Mouse (Mus musculus) intestine, embryonic 16.5 days (tissue): ENCODE data around the gene Cd4. TPM values are rescaled to one million over a fixed set of nuclear protein-coding genes. Genes with fewer than 3 reads are reported as not detected.

Experiments used
- ATAC-seq: fragments of 200-750 bp; cut with Nextera tagmentation; 2 replicates; pipeline ENCODE4 v1.8.0; 2017; ENCODE audit warnings: moderate TSS enrichment, moderate library complexity
- H3K27ac ChIP-seq: fragments of 300-500 bp; sonication (generic); 2 replicates; pipeline ENCODE4 v1.5.1; 2014; ENCODE audit warnings: mild to moderate bottlenecking, low read length
- H3K27me3 ChIP-seq: fragments of 300-500 bp; sonication (generic); replicated peaks from 2 replicates; pipeline ENCODE4 v1.6.1; 2014; ENCODE audit warnings: low read length, control low read depth, mixed read lengths; ENCODE audit not compliant: control insufficient read depth, insufficient read depth
- H3K36me3 ChIP-seq: fragments of 300-500 bp; sonication (generic); 2 replicates; pipeline ENCODE4 v1.6.1; 2014; ENCODE audit warnings: low read length, control low read depth; ENCODE audit not compliant: control insufficient read depth, insufficient read depth
- H3K4me1 ChIP-seq: fragments of 300-500 bp; sonication (generic); 2 replicates; pipeline ENCODE4 v1.6.1; 2014; ENCODE audit warnings: low read length, control low read depth, mixed read lengths; ENCODE audit not compliant: control insufficient read depth, insufficient read depth
- H3K4me2 ChIP-seq: fragments of 300-500 bp; sonication (generic); 2 replicates; pipeline ENCODE4 v1.6.1; 2014; ENCODE audit warnings: low read depth, low read length, control low read depth
- H3K4me3 ChIP-seq: fragments of 300-500 bp; sonication (generic); 2 replicates; pipeline ENCODE4 v1.5.1; 2014; ENCODE audit warnings: mild to moderate bottlenecking, low read length
- H3K9ac ChIP-seq: fragments of 300-500 bp; sonication (generic); 2 replicates; pipeline ENCODE4 v1.6.1; 2014; ENCODE audit warnings: low read depth, low read length
- H3K9me3 ChIP-seq: fragments of 300-500 bp; sonication (generic); 2 replicates; pipeline ENCODE4 v1.6.1; 2016; ENCODE audit warnings: low read length, control low read depth; ENCODE audit not compliant: control insufficient read depth
- WGBS: fragments of 180-500 bp; shearing (Covaris S2); extraction: QIAGEN DNeasy Blood & Tissue Kit; methylation state at CpG from one replicate; pipeline ENCODE4 v1.1.7; 2014; 5-methylcytosine and 5-hydroxymethylcytosine counted together
- polyA plus RNA-seq: library from polyadenylated mRNA; unstranded; fragments of >200 nt; fragmentation: Nextera tagmentation; extraction: Ambion mirVana; gene quantifications from 2 replicates; pipeline ENCODE4 v1.2.1, GENCODE M21; 2015

Gene Cd4
- polyA plus RNA-seq, 1 experiment from 2014 or later = 0.44 TPM

DNA sequence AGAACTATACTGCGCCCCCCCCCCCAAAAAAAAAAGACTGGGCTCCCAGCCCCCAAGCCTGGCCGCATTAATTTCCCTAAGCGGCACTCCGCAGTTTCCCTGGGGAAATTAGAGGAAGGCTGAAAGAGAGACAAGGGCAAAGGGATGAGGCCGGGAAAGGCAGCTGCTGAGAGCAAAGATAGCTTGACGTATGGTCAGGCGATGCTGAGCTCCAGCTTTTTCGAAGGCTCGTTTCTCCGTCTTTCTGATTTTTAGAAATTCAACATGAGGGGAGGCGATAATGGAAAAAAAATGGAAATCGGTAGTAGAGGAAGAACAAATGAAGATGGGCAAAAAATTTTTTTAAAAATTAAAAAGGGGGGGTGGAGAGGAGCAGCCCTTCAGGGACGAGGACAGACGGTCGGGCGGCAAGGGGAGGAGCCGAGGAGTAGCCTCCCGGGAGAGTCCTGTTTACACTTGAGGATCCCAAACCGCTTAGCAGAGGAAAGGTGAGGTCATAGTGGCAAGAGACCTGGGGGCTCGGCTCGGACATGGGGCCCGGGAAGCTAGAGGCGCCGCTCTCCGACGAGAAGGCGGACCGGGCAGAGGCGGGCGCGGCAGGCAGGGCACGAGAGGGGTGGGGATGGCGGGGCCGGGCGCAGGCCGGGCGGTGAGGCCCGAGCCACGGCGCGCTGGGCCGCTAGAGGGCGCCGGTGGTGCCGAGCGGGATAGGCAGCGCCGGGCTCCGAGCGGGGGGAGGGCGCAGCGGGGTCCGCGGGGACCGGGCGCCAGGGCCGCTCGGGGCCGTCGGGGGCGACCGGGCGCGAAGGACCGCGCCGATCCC lies 28.9 kb upstream of the Cd4 start:
- H3K9ac ChIP-seq = peak overlapping the region; percentile 98
- H3K27ac ChIP-seq = peak overlapping the region; percentile 99
- under 1% methylated on average over 46 of the region's 67 CpGs for WGBS
- H3K27me3 ChIP-seq = no peaks in the 10 kb centered on the region
- peaks cover 17% of the 10 kb centered on the region for H3K36me3 ChIP-seq
- H3K4me1 ChIP-seq = peaks cover 69% of the 10 kb centered on the region
- peak overlapping the region; percentile 93 for H3K4me2 ChIP-seq
- peak; percentile 69 for ATAC-seq
- H3K4me3 ChIP-seq = peak overlapping the region; percentile 93
- H3K9me3 ChIP-seq = no peaks in the 10 kb centered on the region

DNA sequence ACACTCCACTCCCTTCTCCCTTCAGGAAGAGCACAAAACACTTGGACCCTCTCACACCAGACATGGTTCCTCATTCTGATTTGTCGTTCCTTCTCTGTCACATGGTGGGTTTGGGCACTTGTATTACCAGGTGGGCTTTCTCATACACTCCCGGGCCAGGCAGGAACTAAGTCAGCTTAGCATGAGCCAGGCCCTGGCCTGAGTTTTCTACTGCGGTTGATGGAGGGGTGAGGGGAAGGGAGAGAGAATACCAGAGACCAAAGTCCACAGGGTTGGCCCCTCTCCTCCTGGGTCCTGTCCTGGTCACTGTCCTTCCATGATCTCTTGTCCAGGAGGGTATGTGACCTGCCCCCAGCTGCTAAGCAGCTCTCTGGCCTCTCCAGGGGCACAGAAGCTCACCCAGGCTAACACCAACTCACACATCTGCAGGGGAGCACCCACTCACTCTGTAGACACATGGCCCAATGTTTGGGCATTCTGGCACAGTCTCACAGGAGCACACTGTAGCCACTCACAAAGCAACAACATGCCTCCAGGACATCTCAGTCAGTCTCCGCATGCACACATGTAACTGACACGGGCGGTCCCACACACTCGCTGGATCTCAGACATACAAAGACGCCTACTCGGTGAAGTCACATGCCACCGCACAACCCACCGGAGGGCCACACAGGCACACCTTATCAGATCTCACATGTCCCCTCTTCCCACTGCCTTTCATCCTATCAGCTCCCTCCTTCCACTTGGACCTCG lies 28.1 kb upstream of the Cd4 start:
- H3K27me3 ChIP-seq = no peaks in the 10 kb centered on the region
- peak overlapping the region; percentile 93 for H3K4me2 ChIP-seq
- H3K9ac ChIP-seq = peak overlapping the region; percentile 98
- H3K4me3 ChIP-seq = peak overlapping the region; percentile 93
- H3K9me3 ChIP-seq = no peaks in the 10 kb centered on the region
- peaks cover 61% of the 10 kb centered on the region for H3K4me1 ChIP-seq
- ATAC-seq = no peak
- 5% methylated on average over 12 of the region's 12 CpGs for WGBS
- peak overlapping the region; percentile 99 for H3K27ac ChIP-seq
- H3K36me3 ChIP-seq = peaks cover 17% of the 10 kb centered on the region

DNA sequence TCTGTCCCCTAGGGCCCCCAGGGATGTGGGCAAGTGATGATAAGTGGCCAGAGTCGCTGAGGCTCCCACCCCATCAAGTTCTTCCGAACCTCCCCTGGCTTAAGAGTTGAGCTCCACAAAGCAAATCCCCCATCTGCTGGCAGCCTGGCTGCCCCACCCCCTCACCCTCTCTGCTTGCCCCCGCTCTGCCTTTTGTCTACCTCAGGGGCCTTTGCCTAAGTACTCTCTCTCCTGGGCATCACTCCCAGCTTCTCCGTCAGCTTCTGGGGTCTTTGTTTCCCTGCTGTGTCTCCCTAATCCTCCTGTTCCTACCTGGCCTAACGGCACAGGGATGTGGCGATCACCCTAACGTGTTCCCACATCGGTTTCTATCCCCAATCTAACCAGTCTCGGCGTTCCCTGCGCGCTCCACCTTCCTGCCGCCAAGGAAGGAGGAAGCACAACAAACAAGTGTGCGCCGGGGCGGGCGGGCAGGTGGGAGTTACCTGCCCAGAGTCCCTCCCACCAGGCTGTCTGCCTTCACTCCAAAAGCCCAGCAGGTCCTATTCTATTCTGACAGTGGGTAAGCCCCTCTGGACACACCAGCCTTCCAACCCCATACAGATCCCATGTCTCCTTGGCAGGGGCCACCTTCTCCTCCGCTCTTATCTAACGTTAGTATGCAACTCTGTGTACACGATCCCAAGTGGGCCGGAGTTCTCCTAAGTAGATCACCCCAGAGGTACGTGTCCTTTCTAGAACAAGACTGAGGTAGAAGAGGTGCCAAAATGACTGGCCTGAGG lies 27.3 kb upstream of the Cd4 start:
- Histone ChIP-seq H3K9me3 (no peaks in the 10 kb centered on the region), H3K9ac (peak overlapping the region; percentile 98), H3K4me2 (peak overlapping the region; percentile 93), H3K36me3 (peaks cover 17% of the 10 kb centered on the region), H3K27me3 (peaks cover 4% of the 10 kb centered on the region; the same call in 1 of the 2 replicates), H3K4me3 (peak overlapping the region; percentile 93), H3K4me1 (peaks cover 56% of the 10 kb centered on the region), H3K27ac (peak overlapping the region; percentile 99; the same call in 1 of the 2 replicates)
- 17% methylated on average over 22 of the region's 22 CpGs for WGBS
- ATAC-seq = no peak

DNA sequence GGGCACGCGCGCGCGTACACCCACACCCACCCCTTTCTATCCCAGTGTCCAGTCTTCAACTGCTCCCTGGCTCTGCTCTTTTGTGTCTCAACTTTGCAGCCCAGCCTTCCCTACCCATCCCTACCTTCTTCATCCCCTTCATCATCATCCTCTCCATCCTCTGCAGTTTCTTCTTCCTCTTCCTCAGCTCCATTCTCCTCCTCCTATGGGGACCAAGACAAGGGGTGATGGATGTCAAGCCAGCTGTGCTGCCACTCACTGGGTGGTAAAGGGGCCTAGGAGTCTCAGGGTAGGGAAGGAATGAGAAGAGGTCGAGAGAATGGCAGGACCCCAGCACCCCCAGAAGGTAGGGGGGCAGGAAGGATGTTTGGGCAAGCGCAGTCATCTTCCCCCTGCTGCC lies 26.5 kb upstream of the Cd4 start:
- H3K4me3 ChIP-seq = no peak overlapping the region
- H3K4me1 ChIP-seq = peaks cover 60% of the 10 kb centered on the region
- WGBS = 83% methylated on average over 7 of the region's 7 CpGs
- peak overlapping the region; percentile 24; the same call in 1 of the 2 replicates for H3K9ac ChIP-seq
- peaks cover 8% of the 10 kb centered on the region; the same call in 1 of the 2 replicates for H3K27me3 ChIP-seq
- no peak overlapping the region for H3K27ac ChIP-seq
- no peak overlapping the region for H3K4me2 ChIP-seq
- no peaks in the 10 kb centered on the region for H3K9me3 ChIP-seq
- ATAC-seq = no peak
- peaks cover 17% of the 10 kb centered on the region for H3K36me3 ChIP-seq

- Histone ChIP-seq H3K36me3 (peaks cover 17% of the 10 kb centered on the region), H3K4me1 (peaks cover 55% of the 10 kb centered on the region), H3K27me3 (peaks cover 8% of the 10 kb centered on the region; the same call in 1 of the 2 replicates), H3K4me2 (no peak overlapping the region), H3K9me3 (no peaks in the 10 kb centered on the region), H3K27ac (no peak overlapping the region), H3K9ac (peak overlapping the region; percentile 24), H3K4me3 (no peak overlapping the region)
- WGBS = 74% methylated on average over 14 of the region's 14 CpGs
- ATAC-seq = no peak
Observed at GRCm38 (mm10) chr6:124913721-124914285, 25.8 kb upstream of the Cd4 start.

- Histone ChIP-seq H3K4me3 (no peak overlapping the region), H3K9me3 (no peaks in the 10 kb centered on the region), H3K9ac (peak overlapping the region; percentile 24; the same call in 1 of the 2 replicates), H3K27me3 (peaks cover 8% of the 10 kb centered on the region; the same call in 1 of the 2 replicates), H3K27ac (no peak overlapping the region), H3K4me1 (peaks cover 49% of the 10 kb centered on the region), H3K36me3 (peaks cover 17% of the 10 kb centered on the region), H3K4me2 (no peak overlapping the region)
- ATAC-seq = no peak
- WGBS = 71% methylated on average over 6 of the region's 6 CpGs
Observed at GRCm38 (mm10) chr6:124913214-124913613, 25.2 kb upstream of the Cd4 start.

DNA sequence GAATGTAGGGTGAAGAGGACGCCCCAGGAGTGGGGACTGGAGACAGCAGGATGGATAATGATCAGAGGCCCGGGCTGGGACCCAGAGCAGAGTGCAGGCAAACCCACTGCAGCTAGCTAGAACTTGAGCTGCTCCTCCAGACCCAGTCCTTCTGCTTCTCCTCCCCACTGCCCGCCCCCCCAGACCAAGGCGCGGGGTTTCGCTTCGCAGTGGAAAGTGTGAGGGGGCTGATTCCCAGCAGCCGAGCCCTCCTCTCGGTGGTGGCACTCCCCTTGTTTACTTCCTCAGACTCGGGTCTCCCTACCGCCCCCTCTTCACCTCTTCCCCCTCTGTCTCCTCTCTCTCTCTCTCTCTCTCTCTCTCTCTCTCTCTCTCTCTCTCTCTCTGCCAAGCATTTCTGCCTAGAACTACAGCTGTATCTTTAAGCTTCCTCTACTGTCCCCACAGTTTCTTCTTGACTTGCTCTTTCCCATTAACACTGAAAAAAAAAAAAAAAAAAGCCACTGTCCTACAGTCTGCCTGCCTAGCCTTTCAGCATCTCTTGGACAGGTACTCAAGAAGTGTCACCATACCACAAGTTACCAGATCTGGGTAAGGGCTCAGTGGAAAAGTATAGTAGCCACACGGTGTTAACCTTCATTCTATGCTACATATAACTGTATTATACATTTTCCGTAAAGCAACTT lies 23.7 kb upstream of the Cd4 start, which contains the start of gene Lag3:
Lag3 (minus strand) TSS at position 173 of the 686 bp plus-strand sequence.
- H3K27me3 ChIP-seq = peaks cover 8% of the 10 kb centered on the region; the same call in 1 of the 2 replicates
- H3K4me3 ChIP-seq = peak within 1 kb of the TSS; percentile 5; the same call in 1 of the 2 replicates
- H3K4me1 ChIP-seq = peaks cover 47% of the 10 kb centered on the region
- H3K9me3 ChIP-seq = no peaks in the 10 kb centered on the region
- 0 out of 2 replicates have a peak within 1 kb of the TSS, but pooled peaks have one; percentile 4 for H3K27ac ChIP-seq
- H3K9ac ChIP-seq = no peak within 1 kb of the TSS
- 29% methylated on average over 13 of the region's 13 CpGs for WGBS
- H3K36me3 ChIP-seq = peaks cover 17% of the 10 kb centered on the region
- H3K4me2 ChIP-seq = peak within 1 kb of the TSS; percentile 19; the same call in 1 of the 2 replicates
- ATAC-seq = no peak

- WGBS = 4% methylated on average over 32 of the region's 32 CpGs
Observed at GRCm38 (mm10) chr6:124910032-124910431, 22.0 kb upstream of the Cd4 start.

More at GRCm38 (mm10) chr6:124910032-124910431, 22.0 kb upstream of the Cd4 start:
- peak; percentile 57 for ATAC-seq
- H3K36me3 ChIP-seq = peaks cover 17% of the 10 kb centered on the region
- peak overlapping the region; percentile 25 for H3K4me3 ChIP-seq
- peaks cover 8% of the 10 kb centered on the region; the same call in 1 of the 2 replicates for H3K27me3 ChIP-seq
- H3K9me3 ChIP-seq = no peaks in the 10 kb centered on the region
- H3K4me1 ChIP-seq = peaks cover 33% of the 10 kb centered on the region
- peak overlapping the region; percentile 65 for H3K9ac ChIP-seq
- H3K27ac ChIP-seq = no peak overlapping the region
- H3K4me2 ChIP-seq = peak overlapping the region; percentile 46
